Mouse (Mus musculus): ENCODE data around the gene 1700049E17Rik2.
"Not testable (repeated sequence)": the region's sequence is repeated elsewhere in the genome, so short reads cannot be mapped to it uniquely, and the experiment has no call there.

DNA sequence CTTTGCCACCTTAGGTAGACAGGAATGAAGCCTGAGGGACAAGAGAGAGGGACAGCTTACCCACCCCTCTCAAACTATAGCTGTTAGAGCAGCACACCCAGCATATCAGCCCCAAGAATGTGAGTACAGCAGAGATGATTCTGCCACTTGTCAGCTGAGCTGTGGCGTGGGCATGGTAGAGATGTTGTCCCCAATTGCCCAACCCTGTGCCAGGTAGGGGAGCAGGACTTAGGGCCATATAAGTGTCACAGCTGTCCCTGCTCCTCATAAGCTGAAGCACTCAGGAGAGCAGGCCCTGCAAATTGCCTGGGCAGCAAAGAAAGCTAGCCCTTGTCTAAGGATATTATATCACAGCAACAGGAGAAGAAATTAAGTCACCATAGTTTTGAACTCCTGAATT, 48.3 kb upstream of the 1700049E17Rik2 start:
- TF ChIP-seq CTCF (IDR thresholded peaks at IDR 0.05); POLR2A (IDR thresholded peaks at IDR 0.05; ENCODE audit: insufficient read depth, low read depth, low read length): not testable (repeated sequence)

Measured in heart, adult 2 months (tissue).